Mouse (Mus musculus): ENCODE measurements around the gene Stard13.

- TF ChIP-seq CTCF (IDR thresholded peaks at IDR 0.05; ENCODE audit: borderline replicate concordance, control insufficient read depth, extremely low read depth, insufficient read depth, low read length, poor library complexity) (no peak), POLR2A (IDR thresholded peaks at IDR 0.05; ENCODE audit: control insufficient read depth, extremely low read depth, insufficient read depth, low read length, poor library complexity) (no peak)
Observed at GRCm38 (mm10) chr5:151196603-151197272, 36.9 kb downstream of the Stard13 start.

Data from thymus, adult 2 months (tissue).